Mouse (Mus musculus): ENCODE data around the gene Thap2. TPM values are rescaled to one million over a fixed set of nuclear protein-coding genes. Genes with fewer than 3 reads are reported as not detected.

The Thap2 gene
- polyA plus RNA-seq, 1 experiment from 2014 or later: 23.6 TPM

DNA sequence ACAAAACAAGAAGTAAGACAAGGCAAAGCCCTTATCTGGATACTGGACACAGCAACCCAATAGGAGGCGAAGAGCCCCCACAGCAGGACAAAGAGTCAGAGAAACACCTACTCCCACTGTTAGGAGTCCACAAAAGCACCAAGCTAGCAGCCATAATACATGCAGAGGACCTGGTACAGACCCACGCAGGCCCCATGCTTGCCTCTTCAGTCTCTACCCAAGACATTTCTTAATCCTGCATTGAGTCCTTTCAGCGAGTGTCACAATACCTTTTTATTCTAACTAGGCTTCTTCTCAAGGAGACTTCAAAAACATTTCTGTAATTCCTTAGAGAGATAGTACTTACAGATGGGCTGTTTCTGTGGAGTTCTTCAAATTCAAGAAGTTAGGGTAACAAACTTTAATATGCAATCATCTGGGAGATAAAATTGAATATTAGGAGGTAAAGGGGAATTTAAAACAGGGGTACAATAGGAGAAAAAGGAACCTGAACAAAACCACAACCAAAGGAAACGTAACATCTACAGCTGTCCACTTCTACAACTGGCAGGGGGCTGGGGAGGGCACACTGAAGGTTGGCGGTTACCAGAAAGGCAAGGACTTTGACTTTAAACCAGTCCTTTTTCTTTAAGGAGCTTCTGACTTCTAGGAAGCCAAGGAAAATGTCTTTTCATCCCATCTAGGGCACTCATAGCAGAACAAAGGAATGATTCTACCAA, 62.8 kb downstream of the Thap2 start:
- Histone ChIP-seq H3K9me3 (ENCODE audit: control insufficient read depth, low read length) (no peaks in the 10 kb centered on the region), H3K27me3 (ENCODE audit: control insufficient read depth, insufficient read depth, low read length) (no peaks in the 10 kb centered on the region), H3K4me1 (ENCODE audit: control insufficient read depth, insufficient read depth, low read length) (no peaks in the 10 kb centered on the region), H3K27ac (ENCODE audit: low read depth, low read length) (no peak overlapping the region), H3K4me2 (no peak overlapping the region), H3K4me3 (ENCODE audit: low read depth, low read length) (no peak overlapping the region), H3K36me3 (ENCODE audit: control insufficient read depth, insufficient read depth, low read length) (no peaks in the 10 kb centered on the region), H3K9ac (ENCODE audit: low read length) (no peak overlapping the region)
- DNase-seq (ENCODE audit: low spot score, missing footprints) (no peak), ATAC-seq (ENCODE audit: low FRiP score) (no peak)
- 65% methylated on average over 5 of the region's 5 CpGs for WGBS

Other genes with a start within 250 kb of the Thap2 start
- 0.36 and 0.91 TPM in 2 replicates for gene Tph2, start 199.4 kb downstream of the Thap2 start, polyA plus RNA-seq (2014; fragmentation: Nextera tagmentation; extraction: Ambion mirVana)
- gene Tbc1d15, start 133.0 kb downstream of the Thap2 start, polyA plus RNA-seq (2014; fragmentation: Nextera tagmentation; extraction: Ambion mirVana): 49.9 and 52.5 TPM in 2 replicates
- gene Rab21, start 68.8 kb downstream of the Thap2 start, polyA plus RNA-seq (2014; fragmentation: Nextera tagmentation; extraction: Ambion mirVana): 9.7 and 9.8 TPM in 2 replicates
- 39.7 and 42.2 TPM in 2 replicates for gene Tmem19, start 21.9 kb downstream of the Thap2 start, polyA plus RNA-seq (2014; fragmentation: Nextera tagmentation; extraction: Ambion mirVana)
- gene Zfc3h1, start 516 bp upstream of the Thap2 start, polyA plus RNA-seq (2014; fragmentation: Nextera tagmentation; extraction: Ambion mirVana): 21.2 and 25.6 TPM in 2 replicates
- gene A930009A15Rik, start 185.5 kb upstream of the Thap2 start, polyA plus RNA-seq (2014; fragmentation: Nextera tagmentation; extraction: Ambion mirVana): 0.31 and 0.54 TPM in 2 replicates
- 7.0 and 7.3 TPM in 2 replicates for gene Lgr5, start 203.3 kb upstream of the Thap2 start, polyA plus RNA-seq (2014; fragmentation: Nextera tagmentation; extraction: Ambion mirVana)

All from midbrain, embryonic 11.5 days (tissue).